Mouse (Mus musculus): Measurements from ENCODE around the gene Cyp2ab1. TPM values are rescaled to one million over a fixed set of nuclear protein-coding genes. Genes with fewer than 3 reads are reported as not detected.

The Cyp2ab1 gene
- polyA plus RNA-seq, 2 experiments, result 0.08 to 0.24 TPM

DNA sequence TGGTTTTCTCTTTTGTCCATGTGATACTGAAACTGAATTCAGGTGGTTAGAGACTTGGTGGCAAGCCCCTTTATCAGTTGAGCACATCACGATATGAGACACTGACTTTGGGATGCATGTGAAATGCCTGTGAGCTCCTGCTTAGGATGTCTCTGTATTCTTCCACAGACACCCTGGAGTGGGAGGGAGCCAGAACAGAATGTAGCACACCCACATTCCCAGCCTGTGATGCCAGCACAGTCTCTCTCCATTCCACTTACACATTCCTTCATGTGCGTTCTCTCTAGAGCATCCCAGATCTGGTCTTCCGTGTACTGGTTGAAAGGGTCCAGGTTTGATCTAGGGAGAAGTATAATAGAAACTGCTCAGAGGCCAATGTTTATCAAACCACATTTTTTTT lies 13.4 kb upstream of the Cyp2ab1 start:
- H3K36me3 ChIP-seq (ENCODE audit: control insufficient read depth, insufficient read depth, low read length), result peaks cover 59% of the 10 kb centered on the region
- H3K4me1 ChIP-seq (ENCODE audit: control insufficient read depth, insufficient read depth, low read length), result no peaks in the 10 kb centered on the region
- H3K4me3 ChIP-seq (replicated peaks; ENCODE audit: low read length), result no peak overlapping the region
- H3K9me3 ChIP-seq (ENCODE audit: control insufficient read depth, low read length), result no peaks in the 10 kb centered on the region
- DNase-seq (ENCODE audit: low spot score), result no peak
- no peak overlapping the region for H3K9ac ChIP-seq (ENCODE audit: low read depth, low read length, severe bottlenecking)
- H3K27me3 ChIP-seq (ENCODE audit: control insufficient read depth, insufficient read depth, low read length), result no peaks in the 10 kb centered on the region
- H3K27ac ChIP-seq (replicated peaks; ENCODE audit: low read depth, low read length), result no peak overlapping the region
- no peak for ATAC-seq (ENCODE audit: low FRiP score, low read depth)
- no peak overlapping the region for H3K4me2 ChIP-seq (replicated peaks; ENCODE audit: low read depth, low read length, severe bottlenecking)
- 88% methylated on average over 3 of the region's 3 CpGs for WGBS
- no peak for TF ChIP-seq POLR2A (IDR thresholded peaks at IDR 0.05; ENCODE audit: borderline replicate concordance, extremely low read depth, insufficient read depth, insufficient read length)

DNA sequence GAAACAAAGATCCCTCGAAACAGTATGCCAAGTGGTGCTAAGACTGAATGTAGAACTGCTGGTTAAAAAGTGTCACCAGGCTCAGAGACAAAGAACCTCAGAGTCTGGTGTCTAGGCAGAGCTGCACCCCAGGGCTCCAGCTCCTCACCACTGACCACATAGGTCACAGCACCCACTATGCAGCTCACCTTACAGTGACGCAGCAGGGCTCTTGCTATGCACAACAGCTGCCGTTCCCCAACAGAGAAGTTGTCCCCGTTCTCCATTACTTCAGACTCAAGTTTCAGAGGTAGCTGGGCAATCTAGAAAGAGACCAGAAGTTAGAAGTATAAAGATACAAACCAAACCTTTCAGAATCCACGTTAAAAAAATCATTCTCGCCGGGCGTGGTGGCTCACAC lies 9.7 kb upstream of the Cyp2ab1 start:
- DNase-seq (ENCODE audit: low spot score), result no peak
- Histone ChIP-seq H3K9ac (ENCODE audit: low read depth, low read length, severe bottlenecking) (no peak overlapping the region), H3K9me3 (ENCODE audit: control insufficient read depth, low read length) (no peaks in the 10 kb centered on the region), H3K36me3 (ENCODE audit: control insufficient read depth, insufficient read depth, low read length) (peaks cover 63% of the 10 kb centered on the region), H3K4me2 (replicated peaks; ENCODE audit: low read depth, low read length, severe bottlenecking) (no peak overlapping the region), H3K4me3 (replicated peaks; ENCODE audit: low read length) (no peak overlapping the region), H3K4me1 (ENCODE audit: control insufficient read depth, insufficient read depth, low read length) (no peaks in the 10 kb centered on the region), H3K27ac (replicated peaks; ENCODE audit: low read depth, low read length) (no peak overlapping the region), H3K27me3 (ENCODE audit: control insufficient read depth, insufficient read depth, low read length) (no peaks in the 10 kb centered on the region)
- no peak for TF ChIP-seq POLR2A (IDR thresholded peaks at IDR 0.05; ENCODE audit: borderline replicate concordance, extremely low read depth, insufficient read depth, insufficient read length)
- ATAC-seq (ENCODE audit: low FRiP score, low read depth), result no peak
- WGBS, result 96% methylated on average over 8 of the region's 8 CpGs

DNA sequence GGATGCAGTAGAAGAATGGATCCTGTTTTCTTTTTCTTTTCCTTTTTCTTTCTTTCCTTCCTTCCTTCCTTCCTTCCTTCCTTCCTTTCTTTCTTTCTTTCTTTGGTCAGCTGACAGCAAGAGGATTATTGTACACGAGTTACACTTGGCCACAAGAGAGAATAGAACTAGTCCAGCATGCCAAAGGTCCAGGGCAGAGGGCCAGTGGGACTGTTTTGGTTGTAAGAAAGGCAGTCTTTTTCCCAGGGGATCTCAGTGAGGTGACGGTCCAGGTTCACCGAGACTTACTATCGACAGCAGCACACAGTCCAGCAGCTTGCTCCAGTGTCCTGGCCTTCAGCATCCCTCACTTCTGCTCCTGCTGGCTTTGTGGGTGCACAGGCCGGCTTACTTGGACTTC lies 3.1 kb upstream of the Cyp2ab1 start:
- WGBS, result 95% methylated on average over 5 of the region's 5 CpGs
- no peak for TF ChIP-seq POLR2A (IDR thresholded peaks at IDR 0.05; ENCODE audit: borderline replicate concordance, extremely low read depth, insufficient read depth, insufficient read length)
- Histone ChIP-seq H3K27me3 (ENCODE audit: control insufficient read depth, insufficient read depth, low read length) (no peaks in the 10 kb centered on the region), H3K27ac (replicated peaks; ENCODE audit: low read depth, low read length) (no peak overlapping the region), H3K4me3 (replicated peaks; ENCODE audit: low read length) (no peak overlapping the region), H3K4me1 (ENCODE audit: control insufficient read depth, insufficient read depth, low read length) (no peaks in the 10 kb centered on the region), H3K36me3 (ENCODE audit: control insufficient read depth, insufficient read depth, low read length) (peaks cover 36% of the 10 kb centered on the region), H3K4me2 (replicated peaks; ENCODE audit: low read depth, low read length, severe bottlenecking) (no peak overlapping the region), H3K9ac (ENCODE audit: low read depth, low read length, severe bottlenecking) (no peak overlapping the region), H3K9me3 (ENCODE audit: control insufficient read depth, low read length) (no peaks in the 10 kb centered on the region)
- DNase-seq (ENCODE audit: low spot score), result no peak
- ATAC-seq (ENCODE audit: low FRiP score, low read depth), result no peak

DNA sequence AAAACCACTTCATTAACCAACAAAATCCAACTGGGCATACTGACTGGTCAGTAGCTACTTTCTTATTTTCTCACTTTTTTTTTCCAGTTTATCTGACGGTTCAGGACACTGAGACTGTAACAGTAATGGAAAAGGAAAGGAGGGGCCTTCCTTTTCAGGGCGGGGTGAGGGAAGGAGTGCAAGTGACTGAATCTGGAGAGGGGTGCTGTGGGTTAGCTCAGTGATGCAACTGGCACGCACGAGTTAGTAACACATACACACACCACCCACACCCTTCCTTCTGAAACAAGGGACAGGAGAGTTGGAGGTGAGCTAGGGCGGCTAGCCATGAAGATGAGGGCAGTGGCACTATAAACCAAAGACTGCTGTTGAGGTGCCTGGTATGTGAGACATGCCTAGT lies 1.3 kb downstream of the Cyp2ab1 start:
- WGBS, result 73% methylated on average over 5 of the region's 5 CpGs
- no peaks in the 10 kb centered on the region for H3K4me1 ChIP-seq (ENCODE audit: control insufficient read depth, insufficient read depth, low read length)

DNA sequence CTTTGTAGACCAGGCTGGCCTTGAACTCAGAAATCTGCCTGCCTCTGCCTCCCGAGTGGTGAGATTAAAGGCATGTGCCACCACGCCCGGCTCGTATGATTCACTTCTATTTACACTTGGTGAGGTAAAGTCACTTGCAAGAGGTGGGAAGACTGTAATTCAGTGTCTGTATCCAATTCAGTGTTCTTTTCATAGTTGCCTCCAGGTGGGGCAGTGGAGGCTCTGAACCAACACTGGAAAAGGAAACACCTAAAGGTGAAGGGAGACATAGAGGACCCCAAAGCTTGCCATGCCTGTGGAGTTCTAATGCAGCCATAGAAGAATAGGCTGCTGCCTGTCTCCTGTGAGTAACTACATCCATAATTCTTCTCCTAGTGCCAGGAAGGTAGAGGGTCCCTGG lies 2.9 kb downstream of the Cyp2ab1 start:
- Histone ChIP-seq H3K4me3 (replicated peaks; ENCODE audit: low read length) (no peak overlapping the region), H3K4me1 (ENCODE audit: control insufficient read depth, insufficient read depth, low read length) (no peaks in the 10 kb centered on the region), H3K27me3 (ENCODE audit: control insufficient read depth, insufficient read depth, low read length) (no peaks in the 10 kb centered on the region), H3K9ac (ENCODE audit: low read depth, low read length, severe bottlenecking) (no peak overlapping the region), H3K36me3 (ENCODE audit: control insufficient read depth, insufficient read depth, low read length) (no peaks in the 10 kb centered on the region), H3K4me2 (replicated peaks; ENCODE audit: low read depth, low read length, severe bottlenecking) (no peak overlapping the region), H3K9me3 (ENCODE audit: control insufficient read depth, low read length) (no peaks in the 10 kb centered on the region), H3K27ac (replicated peaks; ENCODE audit: low read depth, low read length) (no peak overlapping the region)
- 87% methylated on average over 4 of the region's 4 CpGs for WGBS
- no peak for DNase-seq (ENCODE audit: low spot score)
- no peak for TF ChIP-seq POLR2A (IDR thresholded peaks at IDR 0.05; ENCODE audit: borderline replicate concordance, extremely low read depth, insufficient read depth, insufficient read length)
- ATAC-seq (ENCODE audit: low FRiP score, low read depth), result no peak

More for the DNA sequence above, 1.3 kb downstream of the Cyp2ab1 start:
- H3K27ac ChIP-seq (replicated peaks; ENCODE audit: low read depth, low read length), result no peak overlapping the region
- DNase-seq (ENCODE audit: low spot score), result no peak
- no peak overlapping the region for H3K4me2 ChIP-seq (replicated peaks; ENCODE audit: low read depth, low read length, severe bottlenecking)
- ATAC-seq (ENCODE audit: low FRiP score, low read depth), result no peak
- peaks cover 7% of the 10 kb centered on the region; the same call in 1 of the 2 replicates for H3K36me3 ChIP-seq (ENCODE audit: control insufficient read depth, insufficient read depth, low read length)
- no peak overlapping the region for H3K4me3 ChIP-seq (replicated peaks; ENCODE audit: low read length)
- no peaks in the 10 kb centered on the region for H3K27me3 ChIP-seq (ENCODE audit: control insufficient read depth, insufficient read depth, low read length)
- no peaks in the 10 kb centered on the region for H3K9me3 ChIP-seq (ENCODE audit: control insufficient read depth, low read length)
- H3K9ac ChIP-seq (ENCODE audit: low read depth, low read length, severe bottlenecking), result no peak overlapping the region
- TF ChIP-seq POLR2A (IDR thresholded peaks at IDR 0.05; ENCODE audit: borderline replicate concordance, extremely low read depth, insufficient read depth, insufficient read length), result no peak

DNA sequence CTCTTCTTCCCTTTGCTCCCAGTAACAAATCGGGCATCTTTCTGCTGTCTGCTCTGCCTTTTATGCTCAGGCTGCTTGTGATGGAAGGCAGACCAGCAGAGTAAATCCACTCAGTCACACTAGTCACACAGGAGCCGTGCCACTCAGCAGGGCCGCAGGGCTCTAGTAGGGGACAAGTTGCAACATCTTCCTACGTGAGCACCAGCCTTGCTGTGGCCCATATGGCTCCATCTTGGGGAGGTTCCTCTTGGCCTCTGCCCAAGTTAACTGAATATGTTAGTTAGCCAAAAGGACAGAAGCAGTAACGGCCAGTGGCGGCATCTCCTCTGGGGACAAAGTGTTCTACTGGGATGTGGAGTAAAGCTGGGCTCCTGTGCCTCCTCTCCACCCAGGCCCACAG lies 8.4 kb downstream of the Cyp2ab1 start:
- Histone ChIP-seq H3K27ac (replicated peaks; ENCODE audit: low read depth, low read length) (no peak overlapping the region), H3K36me3 (ENCODE audit: control insufficient read depth, insufficient read depth, low read length) (no peaks in the 10 kb centered on the region), H3K4me3 (replicated peaks; ENCODE audit: low read length) (no peak overlapping the region), H3K9me3 (ENCODE audit: control insufficient read depth, low read length) (no peaks in the 10 kb centered on the region), H3K27me3 (ENCODE audit: control insufficient read depth, insufficient read depth, low read length) (no peaks in the 10 kb centered on the region), H3K9ac (ENCODE audit: low read depth, low read length, severe bottlenecking) (no peak overlapping the region), H3K4me1 (ENCODE audit: control insufficient read depth, insufficient read depth, low read length) (no peaks in the 10 kb centered on the region), H3K4me2 (replicated peaks; ENCODE audit: low read depth, low read length, severe bottlenecking) (no peak overlapping the region)
- WGBS, result 75% methylated on average over 6 of the region's 6 CpGs
- ATAC-seq (ENCODE audit: low FRiP score, low read depth) (no peak), DNase-seq (ENCODE audit: low spot score) (no peak)
- TF ChIP-seq POLR2A (IDR thresholded peaks at IDR 0.05; ENCODE audit: borderline replicate concordance, extremely low read depth, insufficient read depth, insufficient read length), result no peak
